Mouse (Mus musculus) intestine, embryonic 14.5 days (tissue): ENCODE results near the gene Olfr248. TPM values are rescaled to one million over a fixed set of nuclear protein-coding genes. Genes with fewer than 3 reads are reported as not detected.

Experiments
- ATAC-seq: fragments of 200-750 bp; cut with Nextera tagmentation; replicated peaks from 2 replicates; pipeline ENCODE4 v1.8.0; 2017; ENCODE audit warnings: low read depth, moderate number of reproducible peaks, moderate TSS enrichment, moderate library complexity; ENCODE audit not compliant: low FRiP score, low TSS enrichment
- DNase-seq: peaks from one replicate; pipeline ENCODE4 v3.0.0-alpha.2; 2018; ENCODE audit warnings: low spot score
- H3K27ac ChIP-seq: fragments of 300-500 bp; sonication (generic); 2 replicates; pipeline ENCODE4 v1.5.1; 2014; ENCODE audit warnings: low read depth, mild to moderate bottlenecking, control low read depth
- H3K27me3 ChIP-seq: fragments of 300-500 bp; sonication (generic); replicated peaks from 2 replicates; pipeline ENCODE4 v1.6.1; 2014; ENCODE audit warnings: low read length, control low read depth; ENCODE audit not compliant: control insufficient read depth, insufficient read depth
- H3K36me3 ChIP-seq: fragments of 300-500 bp; sonication (generic); 2 replicates; pipeline ENCODE4 v1.6.1; 2014; ENCODE audit warnings: low read length, control low read depth; ENCODE audit not compliant: control insufficient read depth, insufficient read depth
- H3K4me1 ChIP-seq: fragments of 300-500 bp; sonication (generic); replicated peaks from 2 replicates; pipeline ENCODE4 v1.6.1; 2014; ENCODE audit warnings: low read length, control low read depth, mixed read lengths; ENCODE audit not compliant: control insufficient read depth, insufficient read depth
- H3K4me2 ChIP-seq: fragments of 300-500 bp; sonication (generic); 2 replicates; pipeline ENCODE4 v1.6.1; 2014; ENCODE audit warnings: low read length
- H3K4me3 ChIP-seq: fragments of 300-500 bp; sonication (generic); 2 replicates; pipeline ENCODE4 v1.5.1; 2014; ENCODE audit warnings: low read depth, low read length, control low read depth, mixed read lengths
- H3K9ac ChIP-seq: fragments of 300-500 bp; sonication (generic); 2 replicates; pipeline ENCODE4 v1.6.1; 2014; ENCODE audit warnings: mild to moderate bottlenecking, low read length
- H3K9me3 ChIP-seq: fragments of 300-500 bp; sonication (generic); 2 replicates; pipeline ENCODE4 v1.6.1; 2016; ENCODE audit warnings: low read length, control low read depth; ENCODE audit not compliant: control insufficient read depth
- WGBS: fragments of 180-500 bp; shearing (Covaris S2); extraction: QIAGEN DNeasy Blood & Tissue Kit; methylation state at CpG from one replicate; pipeline ENCODE4 v1.1.7; 2014; 5-methylcytosine and 5-hydroxymethylcytosine counted together
- polyA plus RNA-seq: library from polyadenylated mRNA; unstranded; fragments of >200 nt; fragmentation: Nextera tagmentation; extraction: Ambion mirVana; gene quantifications from 2 replicates; pipeline ENCODE4 v1.2.1, GENCODE M21; 2014

Olfr248 gene
- polyA plus RNA-seq, 1 experiment from 2014 or later: not detected

DNA sequence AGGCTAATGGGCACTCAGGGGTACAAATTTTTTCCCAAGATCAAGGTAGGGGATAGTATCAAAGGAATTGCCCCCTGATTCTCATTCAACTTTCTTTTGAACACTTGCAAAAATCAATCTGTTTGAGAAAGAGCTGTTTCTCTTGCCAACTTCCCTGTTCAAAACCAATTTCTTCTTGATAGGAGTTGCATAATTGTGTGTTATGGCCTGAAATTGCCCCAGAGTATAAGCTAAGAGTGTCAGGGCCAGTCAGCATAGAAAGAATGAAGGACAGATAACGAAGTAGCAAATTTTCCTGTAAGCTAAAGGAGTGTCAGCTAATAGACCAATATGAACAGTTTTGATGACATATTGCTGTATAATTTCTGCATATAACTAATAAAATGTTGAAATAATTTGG is 36.6 kb downstream of the Olfr248 start:
- no peaks in the 10 kb centered on the region for H3K36me3 ChIP-seq
- DNase-seq (no peak), ATAC-seq (no peak)
- no peaks in the 10 kb centered on the region for H3K9me3 ChIP-seq
- no peaks in the 10 kb centered on the region for H3K4me1 ChIP-seq
- WGBS: 86% methylated on average over 1 of the region's 1 CpGs
- no peak overlapping the region for H3K9ac ChIP-seq
- no peak overlapping the region for H3K4me2 ChIP-seq
- no peak overlapping the region for H3K4me3 ChIP-seq
- no peaks in the 10 kb centered on the region for H3K27me3 ChIP-seq
- no peak overlapping the region for H3K27ac ChIP-seq

DNA sequence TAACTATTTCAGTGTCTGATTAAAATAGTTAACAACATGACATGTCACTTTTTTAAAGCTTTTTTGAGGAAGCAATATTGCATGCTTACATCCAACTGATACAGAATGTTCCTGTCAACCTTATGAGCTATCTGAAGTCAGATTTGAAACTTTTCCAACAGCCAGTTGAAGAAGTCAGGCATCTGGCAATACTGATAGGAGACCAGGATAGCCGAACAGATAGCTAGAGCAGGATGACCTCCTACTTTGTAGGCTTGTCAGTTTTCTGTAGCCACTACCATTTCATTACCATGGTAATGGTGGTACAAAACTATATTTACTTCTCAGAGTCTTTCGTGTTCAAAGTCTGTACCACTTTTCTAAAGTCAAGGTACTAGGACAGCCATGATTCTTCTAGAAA is 37.6 kb downstream of the Olfr248 start:
- Histone ChIP-seq H3K4me1 (no peaks in the 10 kb centered on the region), H3K27ac (no peak overlapping the region), H3K36me3 (no peaks in the 10 kb centered on the region), H3K4me3 (no peak overlapping the region), H3K4me2 (no peak overlapping the region), H3K9ac (no peak overlapping the region), H3K9me3 (no peaks in the 10 kb centered on the region), H3K27me3 (no peaks in the 10 kb centered on the region)
- ATAC-seq: no peak
- WGBS: 85% methylated on average over 2 of the region's 2 CpGs
- DNase-seq: no peak

DNA sequence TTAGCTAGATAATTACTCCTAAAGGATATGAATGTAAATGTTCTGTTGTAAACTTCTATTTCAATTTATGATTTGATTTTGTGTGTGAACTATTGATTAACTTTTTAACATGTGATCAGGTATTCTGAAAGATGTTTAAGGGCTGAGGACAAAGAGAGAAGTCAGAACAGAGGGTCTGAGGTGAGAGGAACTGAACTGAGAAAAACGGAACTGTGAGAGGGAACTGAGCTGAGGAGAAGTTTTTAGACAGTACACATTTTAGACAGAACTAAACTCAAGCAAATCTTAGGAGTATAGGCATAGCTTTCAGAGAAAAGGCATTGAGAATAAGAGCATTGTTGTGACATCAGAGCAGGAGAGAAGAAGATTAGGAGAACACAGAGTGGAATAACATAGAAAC is 43.3 kb downstream of the Olfr248 start:
- H3K4me1 ChIP-seq: no peaks in the 10 kb centered on the region
- no peak overlapping the region for H3K4me3 ChIP-seq
- no peak overlapping the region for H3K27ac ChIP-seq
- no peak for ATAC-seq
- no peaks in the 10 kb centered on the region for H3K9me3 ChIP-seq
- H3K36me3 ChIP-seq: no peaks in the 10 kb centered on the region
- no peaks in the 10 kb centered on the region for H3K27me3 ChIP-seq
- DNase-seq: no peak
- 28% methylated on average over 1 of the region's 1 CpGs for WGBS
- H3K9ac ChIP-seq: no peak overlapping the region
- no peak overlapping the region for H3K4me2 ChIP-seq

Other genes with a start within 250 kb of the Olfr248 start
- gene Olfr420, start 235.4 kb upstream of the Olfr248 start, polyA plus RNA-seq: not detected in 2 replicates
- 0.68 and 0.79 TPM in 2 replicates for gene Spta1, start 218.3 kb upstream of the Olfr248 start, polyA plus RNA-seq
- gene Olfr419, start 139.0 kb upstream of the Olfr248 start, polyA plus RNA-seq: not detected in 2 replicates
- 0.23 TPM in 1 of 2 replicates, not detected in the other for gene Mptx1, start 60.5 kb upstream of the Olfr248 start, polyA plus RNA-seq
- gene Olfr417, start 25.9 kb upstream of the Olfr248 start, polyA plus RNA-seq: not detected in 2 replicates
- gene Olfr414, start 33.0 kb downstream of the Olfr248 start, polyA plus RNA-seq: not detected in 2 replicates
- not detected in 2 replicates for gene Olfr220, start 51.0 kb downstream of the Olfr248 start, polyA plus RNA-seq
- gene Fmn2, start 110.8 kb downstream of the Olfr248 start, polyA plus RNA-seq: 2.0 and 2.1 TPM in 2 replicates